Mouse (Mus musculus): ENCODE results near the gene Traf3ip3.

Gene Traf3ip3

GRCm38 (mm10) chr1:193129321-193129720 lies 72.2 kb downstream of the Traf3ip3 start:
- no peak for DNase-seq (ENCODE audit: low read depth, low spot score)

GRCm38 (mm10) chr1:193128055-193128454 lies 73.4 kb downstream of the Traf3ip3 start:
- no peak for DNase-seq (ENCODE audit: low read depth, low spot score)

- DNase-seq (ENCODE audit: low read depth, low spot score), result no peak
Measured at GRCm38 (mm10) chr1:193125835-193126234, 75.7 kb downstream of the Traf3ip3 start.
